Mouse (Mus musculus) MEL (cell line): ENCODE measurements around the gene Actr2. TPM values are rescaled to one million over a fixed set of nuclear protein-coding genes. Genes with fewer than 3 reads are reported as not detected.
"Not testable (repeated sequence)": the region's sequence is repeated elsewhere in the genome, so short reads cannot be mapped to it uniquely, and the experiment has no call there.

ENCODE experiments used
- DNase-seq: peaks from one replicate; pipeline ENCODE4 v3.0.0; 2011; ENCODE audit warnings: low read depth, low spot score
- H3K27ac ChIP-seq: 2 replicates; pipeline ENCODE4 v1.5.1; 2012; ENCODE audit warnings: low read depth, mild to moderate bottlenecking, control low read depth, low read length, moderate library complexity; ENCODE audit not compliant: control insufficient read depth
- H3K27me3 ChIP-seq, 2 experiments: fragments of 150-350 bp in 1 of 2; sonication (generic) in 1 of 2; 2 replicates each; pipeline ENCODE4 v1.6.1; 2012; ENCODE audit warnings: low read length in 2 of 2, mild to moderate bottlenecking in 2 of 2, improper control_type of control experiment in 1 of 2, moderate library complexity in 1 of 2; ENCODE audit not compliant: insufficient read depth in 2 of 2, control insufficient read depth in 1 of 2
- H3K36me3 ChIP-seq, 2 experiments: 2 replicates each; pipeline ENCODE4 v1.6.1; 2012 to 2014; ENCODE audit warnings: low read length in 2 of 2, improper control_type of control experiment in 1 of 2, inconsistent platforms in 1 of 2, mild to moderate bottlenecking in 1 of 2; ENCODE audit not compliant: insufficient read depth in 2 of 2, control insufficient read depth in 1 of 2
- H3K4me1 ChIP-seq, 2 experiments: fragments of 150-350 bp in 1 of 2; sonication (generic) in 1 of 2; 2 replicates each; pipeline ENCODE4 v1.6.1; 2012; ENCODE audit warnings: low read length in 2 of 2, improper control_type of control experiment in 1 of 2, mild to moderate bottlenecking in 1 of 2; ENCODE audit not compliant: insufficient read depth in 2 of 2, control insufficient read depth in 1 of 2
- H3K4me3 ChIP-seq, 2 experiments: fragments of 150-350 bp in 1 of 2; sonication (generic) in 1 of 2; 2 replicates each; pipeline ENCODE4 v1.5.1; 2012; ENCODE audit warnings: low read depth in 2 of 2, low read length in 2 of 2, mild to moderate bottlenecking in 2 of 2, moderate library complexity in 2 of 2, control low read depth in 1 of 2, improper control_type of control experiment in 1 of 2; ENCODE audit not compliant: control insufficient read depth in 1 of 2, insufficient read depth in 1 of 2
- H3K79me2 ChIP-seq: 2 replicates; pipeline ENCODE4 v1.6.1; 2012; ENCODE audit warnings: mild to moderate bottlenecking, low read length, moderate library complexity; ENCODE audit not compliant: control insufficient read depth, poor library complexity, insufficient read depth
- H3K9ac ChIP-seq: 2 replicates; pipeline ENCODE4 v1.6.1; 2012; ENCODE audit warnings: low read depth, mild to moderate bottlenecking, control low read depth, low read length, moderate library complexity; ENCODE audit not compliant: control insufficient read depth, poor library complexity, severe bottlenecking
- H3K9me3 ChIP-seq: fragments of 150-350 bp; sonication (generic); replicated peaks from 2 replicates; pipeline ENCODE4 v1.6.1; 2012; ENCODE audit warnings: mild to moderate bottlenecking, low read length, improper control_type of control experiment, moderate library complexity; ENCODE audit not compliant: insufficient read depth
- BHLHE40 ChIP-seq: IDR thresholded peaks from 2 replicates; pipeline ENCODE4 v1.6.1; 2012; ENCODE audit warnings: low read depth, mild to moderate bottlenecking, inconsistent platforms, low read length, improper control_type of control experiment, borderline replicate concordance
- CHD1 ChIP-seq: IDR thresholded peaks from 2 replicates; pipeline ENCODE4 v1.6.1; 2012; ENCODE audit warnings: low read depth, mild to moderate bottlenecking, inconsistent platforms, low read length, improper control_type of control experiment
- CTCF ChIP-seq, 3 experiments: IDR thresholded peaks in 2 of 3; conservative IDR thresholded peaks in 1 of 3; 2 replicates each; pipeline ENCODE4 v1.5.1; 2011 to 2012; ENCODE audit warnings: low read length in 3 of 3, low read depth in 2 of 3, mild to moderate bottlenecking in 2 of 3, improper control_type of control experiment in 1 of 3, inconsistent platforms in 1 of 3, mixed read lengths in 1 of 3, moderate library complexity in 1 of 3; ENCODE audit not compliant: control insufficient read depth in 1 of 3, insufficient read depth in 1 of 3, poor library complexity in 1 of 3, severe bottlenecking in 1 of 3
- E2F4 ChIP-seq: IDR thresholded peaks from 2 replicates; pipeline ENCODE4 v1.6.1; 2011; ENCODE audit warnings: low read depth, low read length, improper control_type of control experiment, borderline replicate concordance
- ELF1 ChIP-seq: IDR thresholded peaks from 2 replicates; pipeline ENCODE4 v1.6.1; 2014; ENCODE audit warnings: low read depth, mild to moderate bottlenecking, inconsistent platforms, low read length, improper control_type of control experiment, moderate library complexity
- EP300 ChIP-seq, 2 experiments: IDR thresholded peaks; 2 replicates each; pipeline ENCODE4 v1.6.1; 2011; ENCODE audit warnings: improper control_type of control experiment in 2 of 2, low read length in 2 of 2, low read depth in 1 of 2, mild to moderate bottlenecking in 1 of 2
- ETS1 ChIP-seq: IDR thresholded peaks from 2 replicates; pipeline ENCODE4 v1.6.1; 2012; ENCODE audit warnings: low read depth, mild to moderate bottlenecking, inconsistent platforms, low read length, improper control_type of control experiment, moderate library complexity
- GABPA ChIP-seq: IDR thresholded peaks from 2 replicates; pipeline ENCODE4 v1.6.1; 2012; ENCODE audit warnings: low read depth, mild to moderate bottlenecking, inconsistent platforms, low read length, improper control_type of control experiment, moderate library complexity
- GATA1 ChIP-seq: IDR thresholded peaks from 2 replicates; pipeline ENCODE4 v1.6.1; 2011; ENCODE audit warnings: low read depth, low read length, improper control_type of control experiment
- HCFC1 ChIP-seq: IDR thresholded peaks from 2 replicates; pipeline ENCODE4 v1.6.1; 2012; ENCODE audit warnings: low read depth, mild to moderate bottlenecking, inconsistent platforms, low read length, improper control_type of control experiment, moderate library complexity
- MXI1 ChIP-seq: IDR thresholded peaks from 2 replicates; pipeline ENCODE4 v1.6.1; 2011; ENCODE audit warnings: mild to moderate bottlenecking, low read depth, low read length, improper control_type of control experiment
- RAD21 ChIP-seq: IDR thresholded peaks from 2 replicates; pipeline ENCODE4 v1.6.1; 2011; ENCODE audit warnings: mild to moderate bottlenecking, low read depth, low read length, improper control_type of control experiment
- SIN3A ChIP-seq: IDR thresholded peaks from 2 replicates; pipeline ENCODE4 v1.6.1; 2012; ENCODE audit warnings: low read length, improper control_type of control experiment, inconsistent platforms
- SMC3 ChIP-seq: IDR thresholded peaks from 2 replicates; pipeline ENCODE4 v1.6.1; 2011; ENCODE audit warnings: low read depth, low read length, improper control_type of control experiment
- TCF12 ChIP-seq: IDR thresholded peaks from 2 replicates; pipeline ENCODE4 v1.6.1; 2014; ENCODE audit warnings: low read depth, mild to moderate bottlenecking, inconsistent platforms, low read length, improper control_type of control experiment, moderate library complexity
- UBTF ChIP-seq: IDR thresholded peaks from 2 replicates; pipeline ENCODE4 v1.6.1; 2012; ENCODE audit warnings: low read depth, mild to moderate bottlenecking, inconsistent platforms, low read length, improper control_type of control experiment, moderate library complexity, borderline replicate concordance; ENCODE audit not compliant: insufficient read depth
- USF1 ChIP-seq: IDR thresholded peaks from 2 replicates; pipeline ENCODE4 v1.6.1; 2014; ENCODE audit warnings: low read depth, mild to moderate bottlenecking, inconsistent platforms, low read length, improper control_type of control experiment, moderate library complexity
- USF2 ChIP-seq, 2 experiments: IDR thresholded peaks; 2 replicates each; pipeline ENCODE4 v1.6.1; 2011 to 2012; ENCODE audit warnings: improper control_type of control experiment in 2 of 2, low read length in 2 of 2, borderline replicate concordance in 1 of 2, inconsistent platforms in 1 of 2, low read depth in 1 of 2, mild to moderate bottlenecking in 1 of 2; ENCODE audit not compliant: insufficient read depth in 1 of 2
- ZC3H11A ChIP-seq: IDR thresholded peaks from 2 replicates; pipeline ENCODE4 v1.6.1; 2012; ENCODE audit warnings: low read depth, mild to moderate bottlenecking, inconsistent platforms, low read length, improper control_type of control experiment
- ZMIZ1 ChIP-seq: IDR thresholded peaks from 2 replicates; pipeline ENCODE4 v1.6.1; 2012; ENCODE audit warnings: low read depth, mild to moderate bottlenecking, inconsistent platforms, low read length, improper control_type of control experiment, moderate library complexity
- polyA plus RNA-seq, 2 experiments: library from polyadenylated mRNA; stranded (reverse) in 1 of 2; unstranded in 1 of 2; fragments of >175 nt in 1 of 2; fragments of >200 nt in 1 of 2; gene quantifications; 2 replicates each; pipeline versions ENCODE4 v1.2.1 to v1.2.4; 2012; ENCODE audit warnings: low replicate concordance in 2 of 2, low read depth in 1 of 2; ENCODE audit not compliant: insufficient read length in 2 of 2, insufficient read depth in 1 of 2, missing spikeins in 1 of 2
- total RNA-seq: library from RNA; depleted of rRNA; stranded (reverse); fragments of 300-350 nt; gene quantifications from 2 replicates; pipeline ENCODE4 v1.2.3, GENCODE M21; 2012

Actr2 gene
- total and polyA plus RNA-seq, 3 experiments: 40.0 to 172 (median 160) TPM

GRCm38 (mm10) chr11:20138498-20139208, 25.9 kb upstream of the Actr2 start:
- H3K27me3 ChIP-seq: peaks cover 5 to 6% of the 10 kb centered on the region in 2 experiments; a peak in 3 of 4 replicates
- H3K27ac ChIP-seq: no peak overlapping the region
- TF ChIP-seq GABPA (no peak), E2F4 (no peak), UBTF (no peak), CTCF (IDR thresholded peaks at IDR 0.05 in 2 of 3, conservative IDR thresholded peaks at IDR 0.05 in 1 of 3; ENCODE audit: control insufficient read depth in 1 of 3, insufficient read depth in 1 of 3, low read depth in 2 of 3, low read length in 3 of 3, poor library complexity in 1 of 3, severe bottlenecking in 1 of 3) (no peak), SMC3 (no peak), RAD21 (no peak), ELF1 (no peak), TCF12 (no peak), GATA1 (no peak), BHLHE40 (no peak), ZC3H11A (no peak)
- no peak overlapping the region for H3K9ac ChIP-seq
- no peak overlapping the region for H3K4me3 ChIP-seq
- H3K36me3 ChIP-seq: no peaks in the 10 kb centered on the region
- no peak for DNase-seq
- no peaks in the 10 kb centered on the region for H3K9me3 ChIP-seq
- H3K4me1 ChIP-seq: no peaks in the 10 kb centered on the region
- no peaks in the 10 kb centered on the region for H3K79me2 ChIP-seq

GRCm38 (mm10) chr11:20137872-20138271, 25.2 kb upstream of the Actr2 start:
- Histone ChIP-seq H3K36me3 (no peaks in the 10 kb centered on the region), H3K27me3 (peaks cover 5 to 6% of the 10 kb centered on the region in 2 experiments; a peak in 3 of 4 replicates)
- DNase-seq: no peak
- TF ChIP-seq MXI1: no peak
- no peak for TF ChIP-seq EP300 (IDR thresholded peaks at IDR 0.05; ENCODE audit: low read depth in 1 of 2, low read length in 2 of 2)
- TF ChIP-seq, all 39 proteins: peak for 0
- Histone ChIP-seq H3K9me3 (no peaks in the 10 kb centered on the region), H3K79me2 (no peaks in the 10 kb centered on the region), H3K9ac (no peak overlapping the region), H3K27ac (no peak overlapping the region), H3K4me3 (no peak overlapping the region), H3K4me1 (no peaks in the 10 kb centered on the region; a peak in 1 of 4 replicates)

- Histone ChIP-seq H3K27ac (no peak overlapping the region), H3K9ac (no peak overlapping the region)
Observed at GRCm38 (mm10) chr11:20136314-20136713, 23.6 kb upstream of the Actr2 start.

GRCm38 (mm10) chr11:20134869-20135268, 22.2 kb upstream of the Actr2 start:
- H3K27ac ChIP-seq, H3K27me3 ChIP-seq, H3K4me3 ChIP-seq, H3K36me3 ChIP-seq, H3K4me1 ChIP-seq, H3K9ac ChIP-seq, H3K9me3 ChIP-seq, DNase-seq, H3K79me2 ChIP-seq: not testable (repeated sequence)

More at GRCm38 (mm10) chr11:20136314-20136713, 23.6 kb upstream of the Actr2 start:
- Histone ChIP-seq H3K27me3 (peaks cover 5 to 6% of the 10 kb centered on the region in 2 experiments; a peak in 3 of 4 replicates), H3K4me1 (peaks cover 0 to 3% of the 10 kb centered on the region in 2 experiments; a peak in 1 of 4 replicates), H3K36me3 (0 out of 4 replicates have a peak, but pooled peaks cover 0 to 2% of the 10 kb centered on the region in 2 experiments), H3K4me3 (no peak overlapping the region), H3K9me3 (no peaks in the 10 kb centered on the region), H3K79me2 (no peaks in the 10 kb centered on the region)
- no peak for TF ChIP-seq ZMIZ1
- no peak for TF ChIP-seq RAD21
- TF ChIP-seq USF1: no peak
- TF ChIP-seq SIN3A: no peak
- no peak for TF ChIP-seq USF2 (IDR thresholded peaks at IDR 0.05; ENCODE audit: borderline replicate concordance in 1 of 2, insufficient read depth in 1 of 2, low read depth in 1 of 2, low read length in 2 of 2)
- TF ChIP-seq ETS1: no peak
- no peak for TF ChIP-seq CTCF (IDR thresholded peaks at IDR 0.05 in 2 of 3, conservative IDR thresholded peaks at IDR 0.05 in 1 of 3; ENCODE audit: control insufficient read depth in 1 of 3, insufficient read depth in 1 of 3, low read depth in 2 of 3, low read length in 3 of 3, poor library complexity in 1 of 3, severe bottlenecking in 1 of 3)
- TF ChIP-seq HCFC1: no peak
- TF ChIP-seq CHD1: no peak
- no peak for DNase-seq
